Mouse (Mus musculus) hindbrain, postnatal 0 days (tissue): ENCODE measurements at regions not wholly inside any gene's neighbourhood (a gene's known extent, or its start where the extent isn't known, plus 50 kb on each side); places are given as distances from the start of the nearest gene placed in this dataset.
"Not testable (repeated sequence)": the region's sequence is repeated elsewhere in the genome, so short reads cannot be mapped to it uniquely, and the experiment has no call there.

Experiments used
- ATAC-seq: fragments of 200-750 bp; cut with Nextera tagmentation; 2 replicates; pipeline ENCODE4 v1.8.0; 2017; ENCODE audit warnings: mild to moderate bottlenecking, moderate TSS enrichment, moderate library complexity
- DNase-seq: peaks from one replicate; pipeline ENCODE4 v3.0.0-alpha.2; 2015; ENCODE audit warnings: low spot score
- H3K27ac ChIP-seq: fragments of 300-500 bp; sonication (generic); 2 replicates; pipeline ENCODE4 v1.5.1; 2014; ENCODE audit warnings: mild to moderate bottlenecking
- H3K27me3 ChIP-seq: fragments of 300-500 bp; sonication (generic); 2 replicates; pipeline ENCODE4 v1.6.1; 2014; ENCODE audit warnings: low read length, mixed read lengths; ENCODE audit not compliant: insufficient read depth
- H3K36me3 ChIP-seq: fragments of 300-500 bp; sonication (generic); 2 replicates; pipeline ENCODE4 v1.6.1; 2014; ENCODE audit warnings: low read length, mixed read lengths; ENCODE audit not compliant: insufficient read depth
- H3K4me1 ChIP-seq: fragments of 300-500 bp; sonication (generic); 2 replicates; pipeline ENCODE4 v1.6.1; 2014; ENCODE audit warnings: antibody characterized with exemption, low read length, mixed read lengths; ENCODE audit not compliant: insufficient read depth
- H3K4me2 ChIP-seq: fragments of 300-500 bp; sonication (generic); 2 replicates; pipeline ENCODE4 v1.6.1; 2014; ENCODE audit warnings: low read depth, mild to moderate bottlenecking, low read length, moderate library complexity, mixed read lengths
- H3K4me3 ChIP-seq: fragments of 300-500 bp; sonication (generic); 2 replicates; pipeline ENCODE4 v1.5.1; 2014; ENCODE audit warnings: low read length
- H3K9ac ChIP-seq: fragments of 300-500 bp; sonication (generic); replicated peaks from 2 replicates; pipeline ENCODE4 v1.6.1; 2014; ENCODE audit warnings: mild to moderate bottlenecking, low read length, moderate library complexity, mixed read lengths
- H3K9me3 ChIP-seq: fragments of 300-500 bp; sonication (generic); 2 replicates; pipeline ENCODE4 v1.6.1; 2016; ENCODE audit warnings: low read length, mixed read lengths
- CTCF ChIP-seq: IDR thresholded peaks from 2 replicates; pipeline ENCODE4 v1.5.1; 2016; ENCODE audit warnings: antibody characterized with exemption, control low read depth, low read depth
- WGBS: fragments of 180-500 bp; shearing (Covaris S2); extraction: QIAGEN DNeasy Blood & Tissue Kit; methylation state at CpG from one replicate; pipeline ENCODE4 v1.1.7; 2014; 5-methylcytosine and 5-hydroxymethylcytosine counted together

DNA sequence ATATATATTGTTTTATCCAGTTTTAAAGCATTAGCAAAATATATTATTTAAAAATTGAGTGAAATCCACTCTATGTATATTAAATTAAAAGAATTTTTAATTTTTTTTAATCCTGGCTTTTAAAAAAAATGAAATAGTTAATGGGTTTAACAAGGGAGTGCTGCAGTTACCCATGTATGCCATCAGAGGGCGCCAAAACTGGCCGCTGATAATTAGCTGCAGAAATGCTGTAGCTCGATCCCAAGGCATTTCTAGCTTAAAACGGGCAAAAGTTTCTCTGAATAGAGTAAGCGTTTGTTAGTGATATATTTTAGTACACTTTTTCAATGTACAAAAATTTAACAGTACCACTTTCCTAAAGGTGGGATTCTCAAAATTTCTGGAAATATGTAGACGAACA, 82.5 kb upstream of the Zfp637 start:
- not testable (repeated sequence) for H3K4me1 ChIP-seq, H3K36me3 ChIP-seq, H3K27ac ChIP-seq, H3K4me3 ChIP-seq, ATAC-seq, H3K27me3 ChIP-seq, H3K9me3 ChIP-seq, H3K4me2 ChIP-seq, H3K9ac ChIP-seq
- DNase-seq = peak; percentile 72
- WGBS = 13% methylated on average over 6 of the region's 6 CpGs
- peak; percentile 72 for TF ChIP-seq CTCF

DNA sequence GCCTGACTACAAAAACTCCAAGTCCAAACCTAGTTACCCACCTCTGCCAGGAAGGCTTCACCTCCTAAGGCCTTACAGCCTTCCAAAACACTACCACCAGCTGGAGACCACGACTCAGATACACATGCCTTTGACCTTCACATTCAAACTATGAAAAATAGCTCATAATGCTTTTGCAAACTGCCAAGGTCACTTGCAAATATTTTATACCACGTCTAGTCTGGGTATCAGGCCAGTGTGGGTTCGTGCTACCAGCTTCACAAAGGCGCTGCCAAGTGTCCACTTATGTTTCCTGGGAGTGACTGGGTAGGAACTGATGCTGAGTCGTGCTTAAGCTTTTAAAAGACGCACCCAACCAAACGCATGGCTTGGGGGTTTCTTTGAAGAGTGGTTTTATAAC, 69.5 kb upstream of the Zfp637 start:
- WGBS = 82% methylated on average over 7 of the region's 7 CpGs
- Histone ChIP-seq H3K9me3 (no peaks in the 10 kb centered on the region), H3K27ac (no peak overlapping the region), H3K4me2 (no peak overlapping the region), H3K9ac (no peak overlapping the region), H3K4me3 (no peak overlapping the region), H3K4me1 (no peaks in the 10 kb centered on the region), H3K36me3 (no peaks in the 10 kb centered on the region), H3K27me3 (no peaks in the 10 kb centered on the region)
- ATAC-seq (no peak), DNase-seq (no peak)
- TF ChIP-seq CTCF = no peak

DNA sequence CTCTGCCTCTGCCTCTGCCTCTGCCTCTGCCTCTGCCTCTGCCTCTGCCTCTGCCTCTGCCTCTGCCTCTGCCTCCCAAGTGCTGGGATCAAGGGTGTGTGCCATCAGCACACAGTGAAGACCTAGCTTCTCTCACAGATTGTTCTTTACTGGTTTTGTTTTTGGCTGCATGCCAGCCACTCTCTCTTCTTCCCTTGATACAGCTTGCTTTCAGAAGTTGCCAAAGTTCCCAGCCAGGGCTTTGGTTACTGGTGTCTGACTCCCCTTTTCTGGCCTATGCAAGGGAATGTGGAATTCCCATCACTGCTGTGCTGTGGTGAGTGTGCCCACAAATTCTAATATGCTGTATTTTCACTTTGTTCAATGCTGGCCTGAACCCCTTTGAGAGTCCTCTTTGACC, 68.6 kb upstream of the Zfp637 start:
- ATAC-seq = no peak
- Histone ChIP-seq H3K36me3 (no peaks in the 10 kb centered on the region), H3K4me2 (no peak overlapping the region), H3K4me3 (no peak overlapping the region), H3K9me3 (no peaks in the 10 kb centered on the region), H3K9ac (no peak overlapping the region), H3K27ac (no peak overlapping the region), H3K4me1 (no peaks in the 10 kb centered on the region), H3K27me3 (no peaks in the 10 kb centered on the region)
- TF ChIP-seq CTCF = no peak
- DNase-seq = peak; percentile 52

DNA sequence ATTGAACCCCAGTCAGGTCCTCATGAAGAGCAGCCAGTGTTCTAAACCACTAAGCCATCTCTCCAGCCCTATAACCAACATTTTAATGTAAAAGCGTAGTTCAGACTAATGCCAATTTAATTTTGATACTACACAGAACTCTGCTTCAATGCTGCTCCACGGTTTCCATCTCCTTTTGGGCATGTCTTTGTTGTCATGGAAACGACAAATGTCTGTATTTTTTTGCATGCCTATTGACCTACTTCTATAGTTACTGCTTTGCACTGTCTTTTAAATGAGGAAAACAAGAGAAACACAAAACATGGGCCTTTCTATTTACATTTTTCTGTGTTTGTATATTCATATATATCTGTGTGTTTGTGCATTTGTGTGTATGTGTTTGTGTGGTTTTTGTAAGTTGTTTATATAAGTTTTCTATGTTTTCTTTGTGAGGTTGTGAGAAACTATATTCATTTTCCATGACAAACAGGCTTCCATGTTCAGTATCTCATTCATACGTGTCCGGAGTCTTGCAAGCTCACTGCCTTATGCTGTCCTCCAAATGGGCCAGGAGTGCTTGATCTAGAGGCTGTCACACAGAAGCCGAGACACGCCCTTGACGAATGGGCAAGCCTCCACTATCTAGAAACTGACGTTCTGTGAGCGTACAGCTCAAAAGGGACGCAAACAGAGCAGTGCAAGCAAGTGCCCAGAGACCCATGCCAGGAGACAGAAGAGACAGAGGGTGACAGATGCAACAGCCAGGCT, 65.5 kb upstream of the Zfp637 start:
- Histone ChIP-seq H3K9me3 (no peaks in the 10 kb centered on the region), H3K27ac (peak overlapping the region; percentile 51; the same call in 1 of the 2 replicates), H3K36me3 (no peaks in the 10 kb centered on the region), H3K9ac (no peak overlapping the region), H3K27me3 (no peaks in the 10 kb centered on the region), H3K4me2 (no peak overlapping the region), H3K4me1 (no peaks in the 10 kb centered on the region), H3K4me3 (no peak overlapping the region)
- DNase-seq (peak; percentile 60), ATAC-seq (0 out of 2 replicates have a peak, but pooled peaks have one; percentile 47)
- 66% methylated on average over 11 of the region's 11 CpGs for WGBS
- no peak for TF ChIP-seq CTCF

DNA sequence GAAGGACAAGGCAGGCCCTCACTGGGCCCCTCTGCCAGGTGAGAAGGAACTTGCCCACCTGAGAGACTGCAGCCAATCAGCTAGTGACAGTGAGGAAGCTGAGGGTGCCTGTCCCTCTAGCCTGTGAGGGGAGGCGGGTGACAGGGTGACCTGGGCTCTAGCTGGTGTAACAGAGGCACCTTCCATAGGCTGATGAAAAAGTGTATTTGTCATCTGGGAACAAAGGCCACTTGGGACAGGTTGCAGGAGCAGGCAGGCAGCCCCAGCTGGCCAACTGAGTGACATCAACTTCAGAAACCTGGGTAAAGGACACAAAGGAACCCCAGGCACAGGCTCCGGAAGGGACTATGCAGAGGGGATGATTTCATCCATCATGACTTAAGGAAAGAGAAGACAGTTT, 63.0 kb upstream of the Zfp637 start:
- no peak for TF ChIP-seq CTCF
- Histone ChIP-seq H3K9me3 (no peaks in the 10 kb centered on the region), H3K4me3 (no peak overlapping the region), H3K27ac (no peak overlapping the region), H3K9ac (no peak overlapping the region), H3K27me3 (no peaks in the 10 kb centered on the region), H3K36me3 (no peaks in the 10 kb centered on the region), H3K4me2 (no peak overlapping the region), H3K4me1 (no peaks in the 10 kb centered on the region)
- 62% methylated on average over 2 of the region's 2 CpGs for WGBS
- DNase-seq = no peak
- ATAC-seq = no peak

DNA sequence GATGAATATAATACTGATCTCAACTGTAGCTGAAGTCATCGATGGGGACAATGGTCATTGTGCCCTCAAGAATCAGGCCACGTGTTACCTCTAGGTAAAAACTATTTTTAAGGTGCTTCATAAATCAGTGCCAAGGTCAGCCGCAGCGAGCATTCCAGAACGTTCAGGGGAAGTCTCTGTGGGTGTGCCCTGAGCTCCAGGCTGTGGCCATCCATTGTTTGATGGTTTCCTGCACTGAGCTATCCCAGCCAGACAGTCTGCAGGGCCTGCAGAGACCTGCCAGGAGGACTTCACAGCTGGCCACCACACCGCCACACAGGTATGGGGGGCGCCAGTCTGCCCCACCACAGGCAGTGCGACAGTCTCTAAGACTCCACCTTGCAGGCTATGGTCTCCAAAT, 62.5 kb upstream of the Zfp637 start:
- 77% methylated on average over 8 of the region's 8 CpGs for WGBS
- no peak for ATAC-seq
- H3K9me3 ChIP-seq = no peaks in the 10 kb centered on the region
- no peaks in the 10 kb centered on the region for H3K4me1 ChIP-seq
- no peak overlapping the region for H3K4me3 ChIP-seq
- no peaks in the 10 kb centered on the region for H3K27me3 ChIP-seq
- no peak overlapping the region for H3K9ac ChIP-seq
- H3K4me2 ChIP-seq = no peak overlapping the region
- no peak overlapping the region for H3K27ac ChIP-seq
- DNase-seq = no peak
- H3K36me3 ChIP-seq = no peaks in the 10 kb centered on the region
- no peak for TF ChIP-seq CTCF

DNA sequence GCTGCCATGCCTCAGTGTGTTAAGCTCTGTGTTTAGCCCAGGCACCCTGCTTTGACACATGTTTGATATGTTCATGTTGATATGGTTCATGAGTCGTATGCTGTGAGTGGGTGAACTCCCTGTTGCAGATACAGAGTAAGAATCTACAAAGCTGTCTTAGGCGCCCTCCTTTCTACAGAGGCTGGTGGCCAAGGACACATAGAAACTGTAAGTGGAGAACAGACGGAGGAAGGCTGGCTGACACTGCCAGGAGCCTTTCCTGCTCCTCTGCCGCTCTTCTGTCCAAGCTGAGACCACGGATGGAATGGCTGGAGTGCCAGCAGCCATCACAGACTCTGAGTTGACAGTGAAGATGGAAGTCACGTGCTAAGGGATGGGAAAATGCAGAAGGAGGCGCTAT, 62.0 kb upstream of the Zfp637 start:
- TF ChIP-seq CTCF = no peak
- no peak overlapping the region for H3K4me3 ChIP-seq
- H3K36me3 ChIP-seq = no peaks in the 10 kb centered on the region
- DNase-seq = no peak
- no peaks in the 10 kb centered on the region for H3K4me1 ChIP-seq
- H3K9me3 ChIP-seq = no peaks in the 10 kb centered on the region
- 83% methylated on average over 7 of the region's 7 CpGs for WGBS
- no peak overlapping the region for H3K9ac ChIP-seq
- no peak overlapping the region for H3K27ac ChIP-seq
- H3K27me3 ChIP-seq = no peaks in the 10 kb centered on the region
- H3K4me2 ChIP-seq = no peak overlapping the region
- no peak for ATAC-seq
